Mouse (Mus musculus): ENCODE results near the gene Jam3. TPM values are rescaled to one million over a fixed set of nuclear protein-coding genes. Genes with fewer than 3 reads are reported as not detected.

The Jam3 gene
- total RNA-seq (2023): not detected

GRCm38 (mm10) chr9:27154763-27155530 is at the start of gene Jam3:
TSS of gene Jam3 (minus strand) at chr9:27155421.

Other genes starting within 250 kb of the Jam3 start
- not detected for gene Gm1110, start 232.3 kb downstream of the Jam3 start, total RNA-seq (2023)
- 24.9 TPM for gene Acad8, start 155.9 kb downstream of the Jam3 start, total RNA-seq (2023)
- 22.6 TPM for gene Thyn1, start 155.7 kb downstream of the Jam3 start, total RNA-seq (2023)
- 46.6 TPM for gene Vps26b, start 125.4 kb downstream of the Jam3 start, total RNA-seq (2023)
- 69.0 TPM for gene Ncapd3, start 125.2 kb downstream of the Jam3 start, total RNA-seq (2023)
- 0.50 TPM for gene Igsf9b, start 143.8 kb upstream of the Jam3 start, total RNA-seq (2023)
- gene Spata19, start 241.4 kb upstream of the Jam3 start, total RNA-seq (2023): not detected